Mouse (Mus musculus) bone marrow, adult 2 months (tissue): ENCODE data around the gene Cpt1a.

ENCODE experiments used
- CTCF ChIP-seq: fragments of 200-500 bp; IDR thresholded peaks from 2 replicates; pipeline ENCODE4 v1.5.1; 2011; ENCODE audit warnings: low read length, control low read depth; ENCODE audit not compliant: control insufficient read depth, insufficient read depth
- POLR2A ChIP-seq: fragments of 200-500 bp; IDR thresholded peaks from 2 replicates; pipeline ENCODE4 v1.6.1; 2011; ENCODE audit warnings: low read depth, mild to moderate bottlenecking, control low read depth, low read length, borderline replicate concordance; ENCODE audit not compliant: control insufficient read depth

GRCm38 (mm10) chr19:3322261-3322969 is at the start of gene Cpt1a:
- TF ChIP-seq POLR2A (peak; percentile 47; the same call in 1 of the 2 replicates), CTCF (peak; percentile 78)
